Mouse (Mus musculus) layer of hippocampus, adult 11-12 months (tissue): ENCODE measurements around the gene Gm2115.
A peak's percentile ranks its signal among the peaks of the same experiment; 100 is the strongest.

ENCODE experiments used
- DNase-seq: peaks from one replicate; pipeline ENCODE4 v3.0.0; 2022; ENCODE audit warnings: low spot score

Gene Gm2115

GRCm38 (mm10) chr7:84586360-84587100 is 57.8 kb downstream of the Gm2115 start:
- no peak for DNase-seq

GRCm38 (mm10) chr7:84587101-84587783 is 58.5 kb downstream of the Gm2115 start:
- DNase-seq = no peak

GRCm38 (mm10) chr7:84590622-84591021 is 61.9 kb downstream of the Gm2115 start:
- DNase-seq = no peak

- no peak for DNase-seq
Observed at GRCm38 (mm10) chr7:84591347-84591746, 62.6 kb downstream of the Gm2115 start.

- peak; percentile 55 for DNase-seq
Observed at GRCm38 (mm10) chr7:84594087-84594916, 65.5 kb downstream of the Gm2115 start.

- DNase-seq = no peak
Observed at GRCm38 (mm10) chr7:84594917-84595303, 66.2 kb downstream of the Gm2115 start.

GRCm38 (mm10) chr7:84596002-84596401 is 67.2 kb downstream of the Gm2115 start:
- DNase-seq = no peak

- no peak for DNase-seq
Observed at GRCm38 (mm10) chr7:84596633-84597032, 67.9 kb downstream of the Gm2115 start.

- DNase-seq = no peak
Observed at GRCm38 (mm10) chr7:84600631-84601030, 71.9 kb downstream of the Gm2115 start.

- no peak for DNase-seq
Observed at GRCm38 (mm10) chr7:84601331-84601730, 72.6 kb downstream of the Gm2115 start.

GRCm38 (mm10) chr7:84604501-84604900 is 75.7 kb downstream of the Gm2115 start:
- DNase-seq = no peak

GRCm38 (mm10) chr7:84605033-84605687 is 76.4 kb downstream of the Gm2115 start:
- no peak for DNase-seq

- DNase-seq = peak; percentile 87
Observed at GRCm38 (mm10) chr7:84605704-84606292, 77.0 kb downstream of the Gm2115 start.

- peak; percentile 39 for DNase-seq
Observed at GRCm38 (mm10) chr7:84606293-84606749, 77.6 kb downstream of the Gm2115 start, which contains the start of gene Fah. Fah (minus strand) TSS chr7:84606722.

GRCm38 (mm10) chr7:84611609-84612008 is 82.9 kb downstream of the Gm2115 start:
- no peak for DNase-seq

GRCm38 (mm10) chr7:84612445-84612844 is 83.7 kb downstream of the Gm2115 start:
- DNase-seq = no peak

GRCm38 (mm10) chr7:84618951-84619350 is 90.2 kb downstream of the Gm2115 start:
- DNase-seq = no peak

GRCm38 (mm10) chr7:84620956-84621355 is 92.2 kb downstream of the Gm2115 start:
- DNase-seq = no peak

- no peak for DNase-seq
Observed at GRCm38 (mm10) chr7:84623718-84624117, 95.0 kb downstream of the Gm2115 start.

- DNase-seq = no peak
Observed at GRCm38 (mm10) chr7:84631878-84632277, 103.1 kb downstream of the Gm2115 start.
